Mouse (Mus musculus): ENCODE data around the gene Mfsd12.

DNA sequence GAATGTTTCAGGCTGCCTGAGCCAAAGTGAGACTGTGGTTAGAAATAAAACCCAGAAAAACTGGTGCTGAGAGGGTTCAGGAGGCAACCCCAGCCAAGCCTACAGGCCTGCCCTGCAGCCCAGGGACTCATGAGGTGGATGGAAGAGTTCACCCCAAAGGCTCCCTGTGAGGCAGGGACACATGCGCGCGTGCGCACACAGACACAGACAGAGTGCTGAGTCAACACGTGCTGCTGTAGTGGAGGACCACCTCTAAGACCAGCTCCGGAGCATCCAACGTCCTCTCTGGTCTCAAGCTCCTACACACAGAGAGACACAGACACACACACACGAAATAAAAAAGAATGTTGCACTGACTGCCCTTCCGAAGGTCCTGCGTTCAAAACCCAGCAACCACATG is 18.0 kb downstream of the Mfsd12 start:
- TF ChIP-seq CTCF (IDR thresholded peaks at IDR 0.05; ENCODE audit: control insufficient read depth, insufficient read depth, insufficient read length) (no peak), USF1 (IDR thresholded peaks at IDR 0.05; ENCODE audit: low read depth) (no peak), MYOG (IDR thresholded peaks at IDR 0.05; ENCODE audit: control insufficient read depth, extremely low read depth, insufficient read length) (no peak), CEBPB (IDR thresholded peaks at IDR 0.05; ENCODE audit: low read depth) (no peak), MAX (IDR thresholded peaks at IDR 0.05) (no peak), MYOD1 (IDR thresholded peaks at IDR 0.05; ENCODE audit: control insufficient read depth, insufficient read length, low read depth) (no peak)

Data from C2C12 (cell line).